Mouse (Mus musculus) R1 (cell line): ENCODE measurements around the gene Gpld1.

ENCODE experiments used
- DNase-seq: peaks from one replicate; pipeline ENCODE4 v3.0.0-alpha.2; 2018; ENCODE audit warnings: low read depth, low spot score

The Gpld1 gene

DNA sequence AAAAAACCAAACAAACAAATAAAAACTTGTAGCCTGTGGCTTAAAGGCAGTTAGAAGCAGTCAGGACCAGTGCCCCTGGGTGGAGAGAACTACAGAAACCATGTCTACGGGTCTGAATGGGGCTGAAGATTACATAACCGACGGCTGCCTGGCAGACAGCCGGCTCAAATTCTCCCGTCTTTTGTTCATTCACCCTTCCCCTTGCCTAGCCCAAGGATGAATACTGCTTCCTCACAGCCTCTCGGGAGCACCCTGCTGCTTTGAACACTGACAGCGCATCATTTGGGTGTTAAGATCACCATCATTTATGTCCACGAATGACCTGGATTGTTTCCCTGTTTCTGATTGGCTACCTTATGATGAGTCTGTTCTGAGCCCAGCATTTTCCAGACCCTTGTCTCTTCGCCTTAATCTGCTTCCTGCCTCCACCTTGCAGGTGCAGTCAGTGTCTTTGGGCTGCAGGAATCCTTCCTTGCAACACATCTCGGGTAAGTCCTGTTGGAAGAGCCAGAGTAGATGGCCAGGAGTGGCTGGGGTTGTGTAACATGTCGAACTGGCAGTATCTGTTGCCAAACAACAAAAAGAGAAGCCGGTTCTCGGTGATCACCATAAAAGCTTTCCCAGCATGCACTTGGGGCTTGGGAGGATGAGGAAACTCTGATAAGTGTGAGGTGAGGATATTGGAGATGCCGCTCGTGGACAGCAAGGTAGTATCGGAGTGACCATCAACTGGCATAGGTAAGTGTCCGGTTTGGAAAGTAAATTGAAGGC is at the start of gene Gpld1:
Gene Gpld1, plus strand, starts transcription at position 641 of the 771 bp plus-strand sequence.
- DNase-seq: peak; percentile 26

DNA sequence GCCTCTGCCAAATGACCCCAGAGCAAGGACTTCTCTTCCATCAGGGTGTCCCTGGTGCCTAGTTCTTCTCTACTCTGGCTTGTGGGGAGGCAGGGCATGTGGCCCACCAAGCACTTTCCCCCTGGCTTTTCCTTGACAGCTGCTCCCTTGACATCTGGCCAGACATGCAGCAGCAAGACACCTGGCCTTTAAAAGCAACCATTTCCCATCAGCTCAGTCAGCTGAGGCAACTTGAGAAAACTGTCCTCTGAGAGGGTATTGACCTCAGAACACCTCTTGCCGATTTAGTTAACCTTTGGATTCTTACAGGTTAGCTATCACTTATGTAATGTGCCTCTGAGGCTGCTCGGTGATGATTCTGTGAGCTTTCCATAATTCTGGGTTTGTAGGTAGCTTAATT is 49.1 kb upstream of the Gpld1 start:
- DNase-seq: no peak

- peak; percentile 85 for DNase-seq
These were observed 41.0 kb upstream of the Gpld1 start for GRCm38 (mm10) chr13:24901916-24902315.

DNA sequence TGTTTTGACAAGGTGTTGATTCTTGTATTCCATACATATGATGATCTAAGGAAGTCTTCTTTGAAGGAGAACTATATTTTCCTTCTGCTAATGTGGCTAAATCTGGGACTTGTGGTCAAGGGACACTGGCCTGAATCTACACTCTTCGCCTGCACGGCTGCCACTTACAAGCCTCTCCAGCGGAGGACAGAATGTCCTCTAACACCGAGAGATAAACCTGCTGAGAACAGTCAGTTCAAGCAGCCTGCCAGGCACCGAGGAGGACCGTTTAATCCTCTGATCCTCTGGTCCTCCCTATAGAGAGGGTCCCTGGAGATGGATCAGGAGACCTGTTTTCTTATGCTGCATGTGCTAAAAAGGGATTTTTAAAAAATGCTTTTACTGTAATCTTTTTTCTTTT is 39.5 kb upstream of the Gpld1 start:
- DNase-seq: no peak

GRCm38 (mm10) chr13:24905422-24905821 is 37.5 kb upstream of the Gpld1 start:
- DNase-seq: no peak

DNA sequence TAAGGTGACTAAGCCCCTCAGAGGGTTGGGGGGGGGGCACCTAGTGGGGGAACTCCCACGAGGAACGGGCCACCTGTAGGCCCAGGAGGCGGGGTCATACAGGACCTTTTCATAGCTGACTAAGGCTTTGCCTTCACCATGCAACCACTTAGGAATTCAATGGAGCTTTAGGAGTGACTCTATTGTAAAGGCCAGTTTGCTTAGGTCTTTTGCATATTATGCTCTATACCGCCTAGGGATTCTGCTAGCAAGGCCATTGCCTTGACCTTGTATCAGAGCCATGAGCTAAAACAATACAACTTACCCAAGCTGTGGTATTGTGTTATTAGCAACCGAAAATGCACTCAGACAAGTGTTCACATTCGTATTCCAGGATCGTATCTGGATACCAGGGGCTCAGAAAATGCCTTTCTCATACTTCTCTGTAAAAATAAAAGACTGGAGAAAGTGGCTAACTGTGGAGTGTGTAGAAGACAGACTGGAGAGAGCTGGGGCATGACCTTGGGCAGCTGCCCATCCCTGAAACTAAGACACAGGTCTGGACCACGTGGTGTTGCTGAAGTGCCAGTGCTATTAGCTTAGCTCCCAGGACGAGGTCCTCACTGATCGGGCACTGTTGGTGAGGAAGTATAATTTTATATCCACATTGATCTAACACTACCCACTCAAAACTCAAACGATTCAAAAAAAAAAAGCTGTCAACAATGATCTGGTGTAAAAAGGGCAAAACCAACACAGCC is 36.0 kb upstream of the Gpld1 start:
- peak; percentile 79 for DNase-seq

DNA sequence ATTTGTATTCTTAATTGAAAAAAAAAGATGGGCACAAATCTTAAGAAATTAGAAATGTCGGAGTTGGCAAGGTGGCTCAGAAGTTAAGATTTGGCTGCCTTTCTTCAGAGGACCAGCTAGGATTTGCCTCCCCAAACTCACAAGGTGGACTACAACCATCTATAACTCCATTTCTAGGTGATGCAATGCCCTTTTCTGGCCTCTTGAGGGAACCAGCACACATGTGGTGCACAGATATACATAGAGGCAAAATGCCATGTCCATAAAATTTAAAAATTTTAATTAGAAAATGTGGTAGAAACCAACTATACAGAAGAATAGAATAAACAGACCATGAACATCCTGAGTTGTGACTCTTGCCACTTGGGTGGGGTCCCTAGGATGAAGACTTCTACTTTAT is 33.8 kb upstream of the Gpld1 start:
- no peak for DNase-seq

DNA sequence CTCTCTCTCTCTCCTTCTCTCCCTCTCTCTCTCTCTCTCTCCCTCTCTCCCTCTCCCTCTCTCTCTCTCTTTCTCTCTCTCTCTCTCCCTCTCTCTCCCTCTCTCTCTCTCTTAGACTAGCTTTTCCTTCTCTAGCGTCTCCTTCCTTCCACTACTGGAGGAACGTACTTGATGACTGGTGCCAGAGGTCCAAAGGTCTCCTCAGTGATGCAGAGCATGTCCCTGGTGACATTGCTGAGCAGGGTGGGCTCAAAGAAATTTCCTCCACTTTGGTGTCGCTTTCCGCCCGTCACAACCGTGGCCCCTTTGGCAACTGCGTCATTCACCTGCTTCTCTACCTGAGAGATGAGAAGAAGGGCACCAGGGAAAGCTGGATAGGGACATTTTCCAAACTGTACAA is 29.4 kb upstream of the Gpld1 start:
- no peak for DNase-seq

DNA sequence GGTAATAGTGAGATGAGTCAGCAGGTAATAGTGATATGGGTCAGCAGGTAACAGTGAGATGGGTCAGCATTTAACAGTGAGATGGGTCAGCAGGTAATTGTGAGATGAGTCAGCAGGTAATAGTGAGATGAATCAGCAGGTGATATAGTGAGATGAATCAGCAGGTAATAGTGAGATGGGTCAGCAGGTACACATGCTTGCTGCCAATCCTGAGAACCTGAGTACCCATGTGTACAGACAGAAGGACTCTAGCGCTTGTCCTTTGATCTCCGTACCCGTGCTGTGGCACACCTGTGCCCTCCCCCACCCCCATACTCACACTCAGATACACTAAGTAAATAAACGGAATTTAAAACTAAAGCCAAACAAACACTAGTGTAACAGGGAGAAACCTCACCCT is 28.0 kb upstream of the Gpld1 start:
- DNase-seq: no peak

DNA sequence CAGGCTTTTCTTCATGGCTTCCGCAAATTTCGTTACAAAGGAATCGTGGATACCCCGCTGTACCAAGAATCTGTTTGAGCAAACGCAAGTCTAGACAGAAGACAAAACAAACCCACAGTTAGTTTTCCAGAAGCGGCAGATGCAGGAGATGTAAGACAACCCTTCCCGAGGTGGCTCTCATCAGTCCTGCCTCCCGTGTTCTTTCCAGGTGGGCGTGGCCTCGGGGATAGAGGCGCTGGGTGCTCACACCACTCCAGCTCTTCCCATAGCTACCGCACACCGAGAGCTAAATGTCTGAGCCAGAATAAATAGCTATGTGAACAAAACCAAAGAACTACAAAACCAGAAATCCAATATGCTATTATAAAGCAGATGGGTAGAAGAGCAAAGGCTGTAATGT is 27.1 kb upstream of the Gpld1 start:
- peak; percentile 52 for DNase-seq

DNA sequence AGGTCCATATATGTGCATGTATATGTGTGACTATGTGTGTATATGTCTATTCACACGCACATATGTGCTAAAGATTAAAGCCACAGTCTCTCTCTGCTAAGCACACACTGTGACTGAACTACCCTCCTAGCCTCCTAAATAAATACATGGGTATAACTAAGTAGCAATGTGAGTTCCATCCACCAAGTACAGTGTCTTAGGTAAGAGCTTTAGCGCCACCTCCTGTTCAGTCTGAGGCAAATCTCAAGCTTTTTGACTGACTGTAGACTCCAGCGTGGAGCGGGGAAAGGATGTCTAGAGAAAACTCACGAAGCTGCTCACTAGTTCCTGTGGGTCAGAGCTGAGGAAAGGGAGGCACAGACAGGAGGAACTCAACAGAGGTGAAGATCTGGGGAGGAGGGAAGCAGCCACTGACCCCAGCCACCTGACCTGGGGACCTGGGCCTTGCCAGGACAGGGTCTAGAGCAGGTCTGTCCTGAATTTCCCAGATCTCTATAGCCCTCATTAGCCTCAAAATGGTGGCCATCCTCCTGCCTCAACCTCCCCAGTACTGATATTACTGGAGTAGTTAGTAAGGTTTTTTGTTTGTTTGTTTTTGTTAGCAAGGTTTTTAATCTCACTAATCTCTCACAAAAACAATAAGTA is 22.5 kb upstream of the Gpld1 start:
- peak; percentile 84 for DNase-seq

DNA sequence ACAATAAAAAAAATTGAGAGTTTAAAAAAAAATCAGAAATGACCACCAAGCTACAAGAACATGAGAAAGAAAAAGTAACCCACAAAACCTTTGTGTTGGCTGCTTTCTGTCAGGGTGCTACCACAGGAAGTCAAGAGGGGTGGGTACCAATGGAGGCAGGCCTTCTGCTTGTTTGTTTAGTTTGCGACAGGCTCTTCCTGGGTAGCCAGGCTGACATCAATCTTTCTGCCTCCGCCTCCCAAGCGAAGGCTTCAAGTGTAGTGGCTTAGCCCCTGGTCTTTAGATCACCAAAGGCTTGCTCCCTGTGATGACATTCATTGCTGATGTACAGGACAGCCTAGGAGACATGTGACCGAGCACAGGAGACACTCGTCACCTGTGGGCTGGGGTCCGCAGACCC is 21.7 kb upstream of the Gpld1 start:
- DNase-seq: no peak

- DNase-seq: no peak
These were observed 19.0 kb upstream of the Gpld1 start for GRCm38 (mm10) chr13:24923991-24924390.

GRCm38 (mm10) chr13:24930591-24930990 is 12.4 kb upstream of the Gpld1 start:
- DNase-seq: no peak

DNA sequence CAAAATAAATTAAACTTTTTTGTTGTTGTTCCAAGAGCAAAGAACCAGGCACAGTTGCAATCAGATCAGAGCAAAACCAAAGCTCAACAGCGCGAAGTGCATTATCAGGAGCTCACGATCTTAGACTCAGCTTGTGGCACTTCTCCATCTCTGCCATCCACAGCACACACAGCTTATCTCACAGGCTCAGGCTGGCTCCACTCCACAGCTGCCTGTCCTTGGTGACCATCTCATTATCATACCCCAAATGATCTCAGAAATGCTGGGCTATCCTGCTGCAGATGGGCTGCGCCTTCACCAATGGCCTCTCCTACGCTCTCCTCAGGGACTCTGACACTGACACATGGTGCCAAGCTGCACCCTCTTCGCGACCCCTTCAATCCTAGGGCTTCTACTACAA is 9.8 kb upstream of the Gpld1 start:
- DNase-seq: no peak

DNA sequence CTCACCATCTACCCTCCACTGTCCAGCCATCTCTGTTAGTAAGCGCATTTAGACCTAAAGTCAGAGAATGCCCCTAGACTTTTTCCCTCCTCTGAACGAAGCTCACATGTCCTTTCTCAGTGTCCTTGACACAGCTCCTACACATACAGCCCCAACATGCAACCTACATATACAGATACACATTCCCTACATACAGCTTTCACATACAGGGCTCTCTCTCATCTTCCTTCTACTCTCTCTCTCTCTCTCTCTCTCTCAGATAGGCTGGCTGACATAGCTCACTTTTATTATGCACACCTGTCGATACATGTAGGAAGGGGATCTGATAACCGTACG is 6.2 kb upstream of the Gpld1 start:
- no peak for DNase-seq

GRCm38 (mm10) chr13:24937108-24937838 is 5.7 kb upstream of the Gpld1 start, which contains the start of gene Aldh5a1:
Aldh5a1 (minus strand) TSS chr13:24937661.
- peak; percentile 77 for DNase-seq

GRCm38 (mm10) chr13:24937839-24938166 is 5.1 kb upstream of the Gpld1 start:
- DNase-seq: no peak

GRCm38 (mm10) chr13:24938683-24939082 is 4.3 kb upstream of the Gpld1 start:
- peak; percentile 82 for DNase-seq

DNA sequence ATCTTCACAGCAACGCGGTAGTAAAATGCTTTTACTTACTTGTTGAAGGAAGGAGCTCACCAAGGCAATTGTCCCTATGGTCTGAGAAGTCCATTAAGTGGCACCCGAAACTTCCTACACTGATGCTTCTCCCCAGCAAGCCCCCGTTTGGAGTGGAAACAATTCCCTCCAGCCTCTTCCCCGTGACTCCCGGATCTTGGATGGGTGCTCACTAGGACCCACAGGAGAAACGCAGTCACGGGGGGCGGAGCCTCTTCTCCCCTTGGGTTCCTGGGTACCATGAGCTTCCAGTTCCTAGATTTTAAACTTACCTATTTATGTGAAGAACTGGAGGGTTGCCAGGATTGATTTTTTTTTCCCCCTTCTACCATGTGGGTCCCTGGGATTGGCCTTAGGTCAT is 3.5 kb upstream of the Gpld1 start:
- no peak for DNase-seq

DNA sequence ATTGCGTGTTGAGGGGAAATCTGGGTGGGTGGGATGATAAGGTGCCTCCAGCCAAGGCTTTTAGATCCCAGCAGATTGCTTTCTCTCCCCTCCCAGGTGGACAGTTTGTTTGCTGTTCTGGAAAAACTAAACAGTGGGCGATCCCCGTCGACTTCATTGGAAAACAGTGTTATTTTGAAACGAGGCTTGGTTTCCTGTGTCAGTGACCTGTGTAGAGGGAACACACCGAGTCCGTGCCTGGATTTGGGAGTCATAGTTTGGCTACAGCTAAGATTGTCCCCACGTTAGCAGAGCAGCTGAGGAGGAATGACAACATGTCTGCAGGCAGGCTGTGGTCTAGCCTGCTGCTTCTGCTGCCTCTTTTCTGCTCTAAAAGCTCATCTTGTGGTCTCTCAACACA is 351 bp downstream of the Gpld1 start:
- DNase-seq: no peak

- DNase-seq: peak; percentile 32
These were observed 2.6 kb downstream of the Gpld1 start for GRCm38 (mm10) chr13:24945567-24945966.
